Mouse (Mus musculus) layer of hippocampus, postnatal 25 days (tissue): ENCODE measurements at regions not wholly inside any gene's neighbourhood (a gene's known extent, or its start where the extent isn't known, plus 50 kb on each side); places are given as distances from the start of the nearest gene placed in this dataset.

Experiments used
- DNase-seq, 2 experiments: peaks; one replicate each; pipeline ENCODE4 v3.0.0; 2022; ENCODE audit warnings: mixed read lengths in 2 of 2, low spot score in 1 of 2; ENCODE audit errors: extremely low spot score in 1 of 2

GRCm38 (mm10) chr16:71944846-71945245 is 363.3 kb upstream of the Robo1 start:
- DNase-seq: no peak

DNA sequence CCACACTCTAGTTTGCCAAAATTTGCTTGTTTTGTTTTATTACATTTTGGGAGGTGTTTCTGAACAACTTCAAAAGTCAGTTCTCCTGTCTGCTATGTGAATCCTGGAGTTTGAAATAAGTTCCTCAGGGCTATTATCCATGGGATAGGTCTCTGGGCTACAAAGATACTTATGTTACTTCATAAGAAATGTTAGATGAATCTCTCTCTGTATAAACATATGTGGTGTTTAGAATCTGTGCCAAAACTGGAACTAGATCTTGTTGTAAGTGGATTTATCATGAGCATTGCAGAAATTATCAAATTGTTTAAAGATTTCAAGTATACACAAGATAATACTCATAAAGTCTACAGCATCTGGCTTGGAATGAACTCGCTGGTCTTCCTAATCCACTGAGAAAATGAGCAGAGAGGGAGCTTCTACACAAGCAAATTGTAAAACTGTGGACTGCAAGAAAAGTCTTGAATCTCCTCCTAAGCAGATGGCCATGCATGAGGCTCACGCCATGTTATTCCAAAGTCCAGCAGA is 355.2 kb upstream of the Robo1 start:
- no peak for DNase-seq

GRCm38 (mm10) chr16:71963579-71963978 is 344.5 kb upstream of the Robo1 start:
- DNase-seq: no peak

DNA sequence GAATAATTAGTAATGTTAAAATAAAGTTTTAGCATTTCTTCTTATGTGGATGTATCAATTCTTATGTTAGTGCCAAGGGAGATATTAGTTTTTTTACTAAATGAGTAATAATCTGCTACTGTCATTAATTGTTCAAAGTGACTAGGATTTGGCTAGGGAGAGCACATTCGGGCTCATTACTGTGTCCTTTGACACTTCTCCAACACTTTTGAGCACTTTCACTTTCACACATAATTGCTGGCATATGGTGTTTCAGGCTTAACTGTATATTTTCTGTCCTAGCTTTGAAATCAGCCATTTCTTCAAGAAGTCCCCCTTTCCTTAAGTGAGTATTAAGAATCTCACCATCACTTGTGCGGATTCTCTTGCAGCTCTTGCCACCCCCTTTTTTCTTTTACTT is 334.3 kb upstream of the Robo1 start:
- DNase-seq: no peak

DNA sequence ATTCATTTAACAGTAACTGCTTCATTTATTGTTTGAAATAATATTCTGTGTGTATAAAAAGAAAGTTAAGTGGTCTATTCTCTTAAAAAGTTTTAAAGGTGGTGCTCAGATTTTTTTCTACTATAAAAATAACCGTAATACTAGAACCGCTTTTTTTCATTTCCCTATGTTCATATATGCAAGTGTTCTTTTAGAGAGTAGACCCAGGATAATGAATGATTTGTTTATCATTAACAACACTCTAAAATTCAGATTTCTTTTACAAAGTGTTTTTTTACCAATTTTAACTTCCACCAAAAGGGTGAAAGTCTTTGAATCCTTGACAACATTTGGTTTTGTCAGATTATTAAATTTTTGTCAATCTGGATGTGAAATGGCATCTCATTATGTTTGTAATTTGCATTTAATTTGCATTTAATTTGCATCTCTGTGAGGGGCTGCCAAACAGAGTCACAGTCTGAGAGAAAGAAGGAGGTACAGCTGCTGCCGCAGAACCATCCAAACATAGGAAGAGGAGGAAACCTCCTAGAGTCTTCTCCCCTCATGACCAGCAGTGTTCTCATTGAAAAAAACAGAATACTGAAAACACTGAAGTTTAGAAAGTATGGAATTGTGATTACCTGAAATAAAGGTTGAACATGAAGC is 310.4 kb upstream of the Robo1 start:
- no peak for DNase-seq

- peak; percentile 7 to 33 for DNase-seq
Measured at GRCm38 (mm10) chr16:72027404-72028215, 280.5 kb upstream of the Robo1 start.

DNA sequence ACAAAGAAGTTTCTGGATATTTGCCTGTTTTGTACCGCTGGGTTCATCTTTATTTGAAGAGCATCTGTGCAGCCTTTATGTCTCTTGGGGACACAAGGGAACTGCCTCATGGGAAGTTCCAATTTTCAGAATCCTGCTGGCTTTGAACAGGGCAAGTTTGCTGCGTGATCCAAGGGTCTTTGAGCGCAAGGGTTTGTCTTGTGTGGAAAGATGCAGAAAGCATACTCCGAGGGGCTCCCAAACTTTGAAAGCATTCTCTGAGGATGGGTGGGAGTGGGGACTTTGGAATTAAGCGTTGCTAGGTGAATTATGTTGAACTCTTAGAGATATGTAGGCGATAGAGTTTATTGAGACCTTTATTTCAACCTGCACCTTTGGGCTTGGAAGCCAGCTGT is 279.9 kb upstream of the Robo1 start:
- no peak for DNase-seq

GRCm38 (mm10) chr16:72028798-72029197 is 279.3 kb upstream of the Robo1 start:
- peak; percentile 10 to 32 for DNase-seq

DNA sequence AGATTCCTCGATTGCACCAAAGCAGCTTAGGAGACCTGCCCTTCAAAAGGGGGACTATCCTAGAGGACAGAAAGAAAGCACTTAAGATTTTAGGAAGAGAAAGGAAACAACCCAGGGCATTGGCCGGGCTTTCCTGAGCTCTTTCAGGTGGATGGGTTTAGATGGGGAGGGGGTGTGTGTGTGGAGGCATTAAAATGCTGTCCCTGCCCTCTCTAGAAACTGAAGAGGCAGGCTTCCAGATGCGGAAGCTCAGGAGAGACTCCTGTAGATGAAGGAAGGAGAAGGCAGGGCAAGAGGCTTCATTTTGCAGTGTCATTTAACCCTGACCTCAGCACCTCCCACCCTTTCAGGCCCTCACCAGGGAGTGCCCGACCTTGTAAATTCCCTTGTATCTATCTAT is 278.8 kb upstream of the Robo1 start:
- DNase-seq: no peak

GRCm38 (mm10) chr16:72068254-72068653 is 239.9 kb upstream of the Robo1 start:
- DNase-seq: no peak

DNA sequence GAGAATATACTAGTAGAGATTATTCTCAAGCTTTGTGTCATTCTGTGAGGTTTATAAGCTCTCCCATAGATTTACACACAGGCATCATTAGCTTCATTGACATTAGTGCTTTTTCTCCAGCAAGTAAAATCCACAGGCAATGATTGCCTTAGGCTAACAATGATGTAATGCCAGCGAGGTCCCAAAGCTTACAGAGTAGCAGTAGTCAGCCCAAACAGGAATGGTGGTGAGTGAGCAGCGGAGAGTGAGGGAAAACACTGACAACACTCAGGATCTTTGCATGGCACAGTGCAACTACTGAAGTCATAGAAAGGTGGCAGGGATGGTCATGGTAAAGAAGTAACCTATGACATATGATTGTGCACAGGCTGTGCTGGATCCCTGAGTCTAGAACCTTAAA is 238.5 kb upstream of the Robo1 start:
- no peak for DNase-seq

DNA sequence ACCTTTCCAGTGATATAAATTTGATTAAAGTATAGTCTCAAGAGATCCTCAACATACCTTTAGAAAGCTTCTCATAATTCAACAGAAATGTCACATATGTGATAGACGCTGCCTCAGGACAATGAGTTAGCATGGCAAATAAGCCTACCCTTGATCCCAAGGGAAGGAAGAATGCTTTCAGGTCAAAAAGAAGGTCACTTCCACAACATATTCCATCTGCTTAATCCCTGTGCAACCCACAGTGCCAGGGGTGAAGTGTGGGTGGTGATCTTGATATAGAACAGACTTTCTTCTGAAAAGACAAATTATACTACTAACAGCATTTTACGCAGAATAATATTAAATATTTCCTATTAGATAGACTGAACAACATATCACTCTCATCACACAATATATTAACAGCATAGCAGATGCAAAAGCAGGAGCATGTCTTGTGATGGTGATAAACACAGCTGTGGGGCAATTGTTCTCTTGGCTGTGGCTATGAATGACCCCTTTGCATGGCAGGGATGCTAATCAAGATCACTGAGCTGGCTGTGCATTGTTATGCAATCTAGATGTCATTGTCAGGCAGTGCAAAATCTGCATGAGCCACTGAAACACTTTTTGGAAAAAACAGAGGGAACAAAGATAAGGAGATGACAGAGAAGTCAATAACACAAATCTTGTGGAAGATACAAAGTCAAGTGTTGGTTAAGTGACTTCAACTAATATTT is 236.2 kb upstream of the Robo1 start:
- DNase-seq: no peak

DNA sequence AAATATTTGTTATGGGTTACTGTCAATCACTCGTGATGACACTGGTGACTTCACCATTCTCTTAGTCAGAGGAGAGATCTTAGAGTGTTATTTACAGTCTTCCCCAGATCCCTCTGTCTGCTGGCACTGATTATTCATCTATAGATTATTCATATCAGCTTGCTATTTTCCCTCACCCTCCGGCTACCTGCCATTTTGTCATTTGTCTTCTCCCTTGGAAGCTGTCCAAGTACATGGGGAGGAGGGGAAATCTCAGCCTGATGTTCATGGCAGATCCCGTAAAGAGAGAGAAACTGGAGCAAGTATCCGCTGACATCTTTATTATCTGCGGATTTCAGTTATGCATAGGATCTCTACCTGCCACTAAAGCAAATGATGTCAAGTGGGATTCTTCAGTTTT is 222.9 kb upstream of the Robo1 start:
- DNase-seq: no peak

DNA sequence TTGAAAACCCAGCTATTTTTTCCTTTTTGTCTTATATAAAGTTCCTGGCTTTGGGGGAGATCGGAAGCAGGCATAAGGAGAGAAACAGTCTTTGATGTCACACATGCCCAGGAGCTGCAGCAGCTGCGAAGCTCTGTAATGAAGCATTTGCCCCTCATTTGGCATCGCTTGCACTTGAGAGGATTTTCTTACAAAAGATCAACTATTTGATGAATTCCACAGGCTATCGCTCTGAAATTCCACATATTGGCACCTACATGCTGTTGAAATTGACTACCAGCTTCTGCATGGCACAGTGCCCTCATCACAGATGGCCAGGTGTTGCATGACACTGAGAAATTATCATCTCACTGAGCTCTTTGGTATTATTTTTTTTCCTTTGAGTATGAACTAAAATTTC is 220.1 kb upstream of the Robo1 start:
- DNase-seq: no peak

- no peak for DNase-seq
Measured at GRCm38 (mm10) chr16:72088916-72089315, 219.2 kb upstream of the Robo1 start.
